Mouse (Mus musculus): ENCODE measurements around the gene Golga5.

DNA sequence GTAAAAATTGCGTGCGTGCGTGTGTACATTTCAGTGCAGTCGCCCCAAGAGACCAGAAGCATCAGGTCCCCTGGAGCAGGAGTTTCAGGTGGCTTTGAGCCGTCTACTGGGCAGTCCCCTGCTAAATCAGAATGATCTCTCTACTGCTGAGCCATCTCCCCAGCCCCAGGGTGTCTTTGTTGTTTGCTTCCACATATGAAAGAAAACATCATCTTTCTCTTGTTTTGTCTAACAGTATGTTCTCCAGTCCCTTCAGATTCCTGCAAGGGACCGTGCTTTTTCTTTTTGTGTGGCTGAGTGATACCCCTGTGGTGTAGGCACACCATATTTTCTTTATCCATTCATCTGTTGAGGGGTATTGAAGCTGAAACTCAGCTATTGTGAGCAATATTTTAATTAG lies 45.8 kb downstream of the Golga5 start:
- no peak for TF ChIP-seq UBTF (IDR thresholded peaks at IDR 0.05; ENCODE audit: low read depth, low read length)
- TF ChIP-seq POLR2A (IDR thresholded peaks at IDR 0.05; ENCODE audit: low read depth, low read length): no peak
- no peak for TF ChIP-seq USF2 (conservative IDR thresholded peaks at IDR 0.05; ENCODE audit: low read depth, low read length)
- no peak for TF ChIP-seq MEF2A (IDR thresholded peaks at IDR 0.05; ENCODE audit: borderline replicate concordance, low read depth, low read length)
- TF ChIP-seq CHD2 (IDR thresholded peaks at IDR 0.05; ENCODE audit: low read length): no peak
